Mouse (Mus musculus) ES-E14 (cell line): ENCODE measurements at regions not wholly inside any gene's neighbourhood (a gene's known extent, or its start where the extent isn't known, plus 50 kb on each side); places are given as distances from the start of the nearest gene placed in this dataset.

Source experiments
- CHD2 ChIP-seq: IDR thresholded peaks from 2 replicates; pipeline ENCODE4 v1.6.1; 2014; ENCODE audit warnings: mild to moderate bottlenecking, low read depth, low read length, inconsistent platforms
- HCFC1 ChIP-seq: IDR thresholded peaks from 2 replicates; pipeline ENCODE4 v1.6.1; 2012; ENCODE audit warnings: low read length, inconsistent platforms, borderline replicate concordance; ENCODE audit not compliant: insufficient read depth
- MAFK ChIP-seq: IDR thresholded peaks from 2 replicates; pipeline ENCODE4 v1.6.1; 2014; ENCODE audit warnings: mild to moderate bottlenecking, low read depth, low read length, inconsistent platforms; ENCODE audit not compliant: insufficient read depth
- ZC3H11A ChIP-seq: IDR thresholded peaks from 2 replicates; pipeline ENCODE4 v1.6.1; 2012; ENCODE audit warnings: low read depth, mild to moderate bottlenecking, inconsistent platforms, low read length, borderline replicate concordance
- ZNF384 ChIP-seq: IDR thresholded peaks from 2 replicates; pipeline ENCODE4 v1.6.1; 2012; ENCODE audit warnings: low read depth, low read length, inconsistent platforms

DNA sequence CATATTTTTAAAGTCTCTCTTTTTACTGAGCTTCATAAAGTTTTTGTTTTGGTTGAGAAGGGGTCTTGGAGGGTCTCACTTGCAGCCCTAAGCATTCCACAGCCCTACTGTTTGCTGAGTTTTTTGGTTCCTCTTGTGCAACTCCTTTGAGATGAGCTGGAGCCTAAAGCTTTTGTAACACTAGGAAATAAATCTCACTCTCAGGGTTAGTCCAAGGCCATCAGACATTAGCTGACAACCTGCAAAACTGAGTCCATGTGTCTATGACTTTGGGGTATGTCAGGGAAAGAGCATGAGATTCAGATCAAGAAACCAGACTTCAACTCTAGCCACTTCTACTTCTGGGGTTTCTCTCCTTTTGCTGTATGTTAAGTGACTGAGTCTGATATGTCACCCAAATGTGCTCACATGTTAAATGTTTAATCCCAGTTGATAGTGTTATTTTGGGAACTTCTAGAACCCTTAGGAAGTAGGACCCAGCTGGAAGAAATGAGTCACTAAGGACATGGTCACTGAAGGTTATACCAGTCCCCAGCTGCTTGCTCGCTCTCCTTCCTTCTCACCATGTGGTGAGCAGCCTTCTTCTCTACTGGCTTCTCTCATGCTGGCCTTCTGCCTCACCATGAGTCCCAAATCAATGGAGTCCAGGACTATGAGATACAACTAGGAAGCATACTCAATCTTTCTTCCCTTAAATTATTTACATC, 198.7 kb downstream of the Adamts15 start:
- no peak for TF ChIP-seq ZC3H11A
- no peak for TF ChIP-seq MAFK
- TF ChIP-seq CHD2, result no peak
- TF ChIP-seq HCFC1, result no peak
- no peak for TF ChIP-seq ZNF384
